Mouse (Mus musculus): ENCODE results near the gene Kdm5b. TPM values are rescaled to one million over a fixed set of nuclear protein-coding genes. Genes with fewer than 3 reads are reported as not detected.

Gene Kdm5b
- polyA plus RNA-seq, 1 experiment from 2014 or later = 29.5 TPM

- no peaks in the 10 kb centered on the region for H3K4me1 ChIP-seq (replicated peaks; ENCODE audit: control insufficient read depth, insufficient read depth)
- 0% methylated on average over 1 of the region's 1 CpGs for WGBS
- no peaks in the 10 kb centered on the region for H3K36me3 ChIP-seq (ENCODE audit: control insufficient read depth, insufficient read depth, low read length)
- H3K27me3 ChIP-seq (ENCODE audit: control insufficient read depth, insufficient read depth, low read length) = no peaks in the 10 kb centered on the region
- H3K4me3 ChIP-seq (ENCODE audit: low read depth, low read length) = no peak overlapping the region
- H3K27ac ChIP-seq (replicated peaks) = no peak overlapping the region
- no peaks in the 10 kb centered on the region for H3K9me3 ChIP-seq (ENCODE audit: control insufficient read depth, low read length)
- DNase-seq (ENCODE audit: low spot score) = peak; percentile 64
- ATAC-seq (ENCODE audit: low FRiP score, low TSS enrichment) = no peak
- H3K4me2 ChIP-seq (replicated peaks; ENCODE audit: low read depth) = no peak overlapping the region
- TF ChIP-seq CTCF (IDR thresholded peaks at IDR 0.05; ENCODE audit: low read depth) = peak; percentile 68
- TF ChIP-seq EP300 (optimal IDR thresholded peaks at IDR 0.05) = no peak
- no peak overlapping the region for H3K9ac ChIP-seq (ENCODE audit: low read length)
Measured at GRCm38 (mm10) chr1:134674312-134674711, 114.3 kb downstream of the Kdm5b start.

- no peak for TF ChIP-seq EP300 (optimal IDR thresholded peaks at IDR 0.05)
- TF ChIP-seq CTCF (IDR thresholded peaks at IDR 0.05; ENCODE audit: low read depth) = no peak
- Histone ChIP-seq H3K27ac (replicated peaks) (no peak overlapping the region), H3K27me3 (ENCODE audit: control insufficient read depth, insufficient read depth, low read length) (no peaks in the 10 kb centered on the region), H3K4me3 (ENCODE audit: low read depth, low read length) (no peak overlapping the region), H3K4me1 (replicated peaks; ENCODE audit: control insufficient read depth, insufficient read depth) (no peaks in the 10 kb centered on the region), H3K36me3 (ENCODE audit: control insufficient read depth, insufficient read depth, low read length) (no peaks in the 10 kb centered on the region), H3K4me2 (replicated peaks; ENCODE audit: low read depth) (no peak overlapping the region), H3K9me3 (ENCODE audit: control insufficient read depth, low read length) (no peaks in the 10 kb centered on the region), H3K9ac (ENCODE audit: low read length) (no peak overlapping the region)
- 62% methylated on average over 4 of the region's 4 CpGs for WGBS
- ATAC-seq (ENCODE audit: low FRiP score, low TSS enrichment) (no peak), DNase-seq (ENCODE audit: low spot score) (no peak)
Measured at GRCm38 (mm10) chr1:134679445-134679844, 119.5 kb downstream of the Kdm5b start.

- H3K27me3 ChIP-seq (ENCODE audit: control insufficient read depth, insufficient read depth, low read length) = no peaks in the 10 kb centered on the region
- no peak overlapping the region for H3K27ac ChIP-seq (replicated peaks)
- 35% methylated on average over 6 of the region's 6 CpGs for WGBS
- TF ChIP-seq CTCF (IDR thresholded peaks at IDR 0.05; ENCODE audit: low read depth) (peak; percentile 37; the same call in 1 of the 2 replicates), EP300 (optimal IDR thresholded peaks at IDR 0.05) (no peak)
- DNase-seq (ENCODE audit: low spot score) = no peak
- H3K4me3 ChIP-seq (ENCODE audit: low read depth, low read length) = no peak overlapping the region
- no peak overlapping the region for H3K4me2 ChIP-seq (replicated peaks; ENCODE audit: low read depth)
- no peaks in the 10 kb centered on the region for H3K36me3 ChIP-seq (ENCODE audit: control insufficient read depth, insufficient read depth, low read length)
- H3K4me1 ChIP-seq (replicated peaks; ENCODE audit: control insufficient read depth, insufficient read depth) = no peaks in the 10 kb centered on the region
- no peak overlapping the region for H3K9ac ChIP-seq (ENCODE audit: low read length)
- H3K9me3 ChIP-seq (ENCODE audit: control insufficient read depth, low read length) = no peaks in the 10 kb centered on the region
- ATAC-seq (ENCODE audit: low FRiP score, low TSS enrichment) = no peak
Measured at GRCm38 (mm10) chr1:134680617-134681016, 120.6 kb downstream of the Kdm5b start.

GRCm38 (mm10) chr1:134682460-134682859, 122.5 kb downstream of the Kdm5b start:
- Histone ChIP-seq H3K36me3 (ENCODE audit: control insufficient read depth, insufficient read depth, low read length) (no peaks in the 10 kb centered on the region), H3K27me3 (ENCODE audit: control insufficient read depth, insufficient read depth, low read length) (no peaks in the 10 kb centered on the region), H3K27ac (replicated peaks) (no peak overlapping the region), H3K4me1 (replicated peaks; ENCODE audit: control insufficient read depth, insufficient read depth) (no peaks in the 10 kb centered on the region), H3K9ac (ENCODE audit: low read length) (no peak overlapping the region), H3K9me3 (ENCODE audit: control insufficient read depth, low read length) (no peaks in the 10 kb centered on the region), H3K4me2 (replicated peaks; ENCODE audit: low read depth) (no peak overlapping the region), H3K4me3 (ENCODE audit: low read depth, low read length) (no peak overlapping the region)
- 27% methylated on average over 9 of the region's 9 CpGs for WGBS
- DNase-seq (ENCODE audit: low spot score) (no peak), ATAC-seq (ENCODE audit: low FRiP score, low TSS enrichment) (no peak)
- TF ChIP-seq EP300 (optimal IDR thresholded peaks at IDR 0.05) (no peak), CTCF (IDR thresholded peaks at IDR 0.05; ENCODE audit: low read depth) (no peak)

Other genes starting within 250 kb of the Kdm5b start
- gene Ppfia4, start 227.2 kb upstream of the Kdm5b start, polyA plus RNA-seq (2015; fragmentation: Nextera tagmentation; extraction: Ambion mirVana) = 2.8 TPM in 2 replicates
- 64.9 and 65.6 TPM in 2 replicates for gene Tmem183a, start 198.2 kb upstream of the Kdm5b start, polyA plus RNA-seq (2015; fragmentation: Nextera tagmentation; extraction: Ambion mirVana)
- gene 4933406M09Rik, start 174.2 kb upstream of the Kdm5b start, polyA plus RNA-seq (2015; fragmentation: Nextera tagmentation; extraction: Ambion mirVana) = not detected in 2 replicates
- 14.2 and 14.3 TPM in 2 replicates for gene Cyb5r1, start 154.6 kb upstream of the Kdm5b start, polyA plus RNA-seq (2015; fragmentation: Nextera tagmentation; extraction: Ambion mirVana)
- 84.4 and 90.2 TPM in 2 replicates for gene Adipor1, start 144.8 kb upstream of the Kdm5b start, polyA plus RNA-seq (2015; fragmentation: Nextera tagmentation; extraction: Ambion mirVana)
- 10.0 and 10.6 TPM in 2 replicates for gene Klhl12, start 104.6 kb upstream of the Kdm5b start, polyA plus RNA-seq (2015; fragmentation: Nextera tagmentation; extraction: Ambion mirVana)
- gene Rabif, start 65.5 kb upstream of the Kdm5b start, polyA plus RNA-seq (2015; fragmentation: Nextera tagmentation; extraction: Ambion mirVana) = 31.4 and 32.2 TPM in 2 replicates
- not detected in 2 replicates for gene Mgat4e, start 10.5 kb upstream of the Kdm5b start, polyA plus RNA-seq (2015; fragmentation: Nextera tagmentation; extraction: Ambion mirVana)
- gene Syt2, start 86.5 kb downstream of the Kdm5b start, polyA plus RNA-seq (2015; fragmentation: Nextera tagmentation; extraction: Ambion mirVana) = 0.50 and 0.58 TPM in 2 replicates